Mouse (Mus musculus) forebrain, embryonic 16.5 days (tissue): ENCODE results near the gene St3gal2. TPM values are rescaled to one million over a fixed set of nuclear protein-coding genes. Genes with fewer than 3 reads are reported as not detected.
"Not testable (repeated sequence)": the region's sequence is repeated elsewhere in the genome, so short reads cannot be mapped to it uniquely, and the experiment has no call there.

Experiments
- ATAC-seq: fragments of 200-750 bp; cut with Nextera tagmentation; 2 replicates; pipeline ENCODE4 v1.8.0; 2017; ENCODE audit warnings: mild to moderate bottlenecking, moderate library complexity
- H3K27ac ChIP-seq: fragments of 300-500 bp; sonication (generic); 2 replicates; pipeline ENCODE4 v1.5.1; 2014; ENCODE audit warnings: low read length, control low read depth
- H3K27me3 ChIP-seq: fragments of 300-500 bp; sonication (generic); replicated peaks from 2 replicates; pipeline ENCODE4 v1.6.1; 2014; ENCODE audit warnings: low read length; ENCODE audit not compliant: control insufficient read depth, insufficient read depth
- H3K36me3 ChIP-seq: fragments of 300-500 bp; sonication (generic); 2 replicates; pipeline ENCODE4 v1.6.1; 2014; ENCODE audit not compliant: control insufficient read depth, insufficient read depth
- H3K4me1 ChIP-seq: fragments of 300-500 bp; sonication (generic); replicated peaks from 2 replicates; pipeline ENCODE4 v1.6.1; 2014; ENCODE audit warnings: low read length; ENCODE audit not compliant: control insufficient read depth, insufficient read depth
- H3K4me2 ChIP-seq: fragments of 300-500 bp; sonication (generic); 2 replicates; pipeline ENCODE4 v1.6.1; 2014; ENCODE audit warnings: mild to moderate bottlenecking, low read length, control low read depth
- H3K4me3 ChIP-seq: fragments of 300-500 bp; sonication (generic); replicated peaks from 2 replicates; pipeline ENCODE4 v1.5.1; 2014; ENCODE audit warnings: mild to moderate bottlenecking, low read length, control low read depth
- H3K9ac ChIP-seq: fragments of 300-500 bp; sonication (generic); replicated peaks from 2 replicates; pipeline ENCODE4 v1.6.1; 2014; ENCODE audit warnings: low read depth, low read length, control low read depth
- H3K9me3 ChIP-seq: fragments of 300-500 bp; sonication (generic); 2 replicates; pipeline ENCODE4 v1.6.1; 2016; ENCODE audit warnings: low read length; ENCODE audit not compliant: control insufficient read depth
- WGBS: fragments of 180-500 bp; shearing (Covaris S2); extraction: QIAGEN DNeasy Blood & Tissue Kit; methylation state at CpG from one replicate; pipeline ENCODE4 v1.1.7; 2014; 5-methylcytosine and 5-hydroxymethylcytosine counted together
- polyA plus RNA-seq: library from polyadenylated mRNA; unstranded; fragments of >200 nt; fragmentation: Nextera tagmentation; extraction: Ambion mirVana; gene quantifications from 2 replicates; pipeline ENCODE4 v1.2.1, GENCODE M21; 2015

St3gal2 gene
- polyA plus RNA-seq, 1 experiment from 2014 or later, result 25.2 TPM

- Histone ChIP-seq H3K27me3 (no peaks in the 10 kb centered on the region), H3K9me3 (no peaks in the 10 kb centered on the region), H3K4me3 (no peak overlapping the region), H3K27ac (no peak overlapping the region), H3K9ac (no peak overlapping the region), H3K36me3 (peaks cover 5% of the 10 kb centered on the region), H3K4me2 (no peak overlapping the region), H3K4me1 (peaks cover 19% of the 10 kb centered on the region)
- 92% methylated on average over 8 of the region's 8 CpGs for WGBS
- no peak for ATAC-seq
Measured at GRCm38 (mm10) chr8:110966586-110966985, 46.9 kb downstream of the St3gal2 start.

- no peak overlapping the region for H3K4me2 ChIP-seq
- H3K36me3 ChIP-seq, result peaks cover 5% of the 10 kb centered on the region
- no peak for ATAC-seq
- H3K4me3 ChIP-seq, result no peak overlapping the region
- H3K9ac ChIP-seq, result no peak overlapping the region
- no peak overlapping the region for H3K27ac ChIP-seq
- peaks cover 19% of the 10 kb centered on the region for H3K4me1 ChIP-seq
- WGBS, result 72% methylated on average over 9 of the region's 9 CpGs
- H3K27me3 ChIP-seq, result no peaks in the 10 kb centered on the region
- H3K9me3 ChIP-seq, result no peaks in the 10 kb centered on the region
Measured at GRCm38 (mm10) chr8:110967326-110967725, 47.6 kb downstream of the St3gal2 start.

- ATAC-seq, result peak; percentile 99
- Histone ChIP-seq H3K9me3 (no peaks in the 10 kb centered on the region), H3K4me1 (peaks cover 17% of the 10 kb centered on the region), H3K9ac (peak overlapping the region; percentile 68), H3K27me3 (no peaks in the 10 kb centered on the region), H3K27ac (peak overlapping the region; percentile 14), H3K4me3 (peak overlapping the region; percentile 60), H3K4me2 (peak overlapping the region; percentile 97), H3K36me3 (peaks cover 10% of the 10 kb centered on the region)
- 5% methylated on average over 45 of the region's 45 CpGs for WGBS
Measured at GRCm38 (mm10) chr8:110969910-110970770, 50.4 kb downstream of the St3gal2 start.

- not testable (repeated sequence) for H3K27ac ChIP-seq, ATAC-seq, H3K4me1 ChIP-seq, H3K9ac ChIP-seq, H3K27me3 ChIP-seq, H3K4me3 ChIP-seq, H3K9me3 ChIP-seq, H3K4me2 ChIP-seq
- WGBS, result 98% methylated on average over 8 of the region's 8 CpGs
- peaks cover 25% of the 10 kb centered on the region for H3K36me3 ChIP-seq
Measured at GRCm38 (mm10) chr8:110976532-110976931, 56.8 kb downstream of the St3gal2 start.

GRCm38 (mm10) chr8:110977987-110978386 lies 58.3 kb downstream of the St3gal2 start:
- not testable (repeated sequence) for H3K4me3 ChIP-seq, H3K9me3 ChIP-seq, H3K27ac ChIP-seq, H3K4me2 ChIP-seq, H3K9ac ChIP-seq, H3K4me1 ChIP-seq, H3K27me3 ChIP-seq, ATAC-seq
- peaks cover 33% of the 10 kb centered on the region for H3K36me3 ChIP-seq
- WGBS, result 91% methylated on average over 2 of the region's 2 CpGs

GRCm38 (mm10) chr8:110981304-110981703 lies 61.6 kb downstream of the St3gal2 start:
- WGBS, result 97% methylated on average over 2 of the region's 2 CpGs
- Histone ChIP-seq H3K27me3 (no peaks in the 10 kb centered on the region), H3K27ac (no peak overlapping the region), H3K36me3 (peaks cover 42% of the 10 kb centered on the region), H3K4me2 (no peak overlapping the region), H3K4me1 (no peaks in the 10 kb centered on the region), H3K4me3 (no peak overlapping the region), H3K9me3 (no peaks in the 10 kb centered on the region), H3K9ac (no peak overlapping the region)
- ATAC-seq, result no peak

- Histone ChIP-seq H3K27ac (no peak overlapping the region), H3K27me3 (no peaks in the 10 kb centered on the region), H3K9ac (no peak overlapping the region), H3K4me3 (no peak overlapping the region), H3K9me3 (no peaks in the 10 kb centered on the region), H3K4me1 (no peaks in the 10 kb centered on the region), H3K36me3 (peaks cover 51% of the 10 kb centered on the region), H3K4me2 (no peak overlapping the region)
- ATAC-seq, result no peak
- whole genome bisulfite sequencing, result 88% methylated on average over 8 of the region's 8 CpGs
Measured at GRCm38 (mm10) chr8:110987805-110988744, 68.4 kb downstream of the St3gal2 start.

- H3K4me2 ChIP-seq, result no peak overlapping the region
- 87% methylated on average over 9 of the region's 9 CpGs for WGBS
Measured at GRCm38 (mm10) chr8:110990017-110990416, 70.3 kb downstream of the St3gal2 start.

More at GRCm38 (mm10) chr8:110990017-110990416, 70.3 kb downstream of the St3gal2 start:
- H3K4me1 ChIP-seq, result no peaks in the 10 kb centered on the region
- no peaks in the 10 kb centered on the region for H3K9me3 ChIP-seq
- H3K9ac ChIP-seq, result no peak overlapping the region
- no peaks in the 10 kb centered on the region for H3K27me3 ChIP-seq
- no peak overlapping the region for H3K4me3 ChIP-seq
- H3K36me3 ChIP-seq, result peaks cover 42% of the 10 kb centered on the region
- no peak overlapping the region for H3K27ac ChIP-seq
- ATAC-seq, result no peak
